Mouse (Mus musculus) left cerebral cortex, adult 8-10 months (tissue): ENCODE data around the gene Hrh2. TPM values are rescaled to one million over a fixed set of nuclear protein-coding genes. Genes with fewer than 3 reads are reported as not detected.
A peak's percentile ranks its signal among the peaks of the same experiment; 100 is the strongest.

Experiments
- DNase-seq, 2 experiments: peaks; one replicate each; pipeline ENCODE4 v3.0.0; 2022; ENCODE audit warnings: low spot score in 2 of 2
- total RNA-seq, 4 experiments: library from RNA; stranded (reverse); gene quantifications; 2 replicates each; pipeline ENCODE4 v1.2.4; 2022

Hrh2 gene
- total RNA-seq, 4 experiments from 2014 or later = 11.3 to 14.7 (median 12.2) TPM

GRCm38 (mm10) chr13:54215777-54216316, 23.9 kb downstream of the Hrh2 start:
- no peak for DNase-seq

- DNase-seq = peak in 1 of 2 experiments; percentile 86
These were observed 26.4 kb downstream of the Hrh2 start for GRCm38 (mm10) chr13:54218341-54218740.

GRCm38 (mm10) chr13:54221631-54222179, 29.8 kb downstream of the Hrh2 start:
- DNase-seq = no peak

- no peak for DNase-seq
These were observed 31.2 kb downstream of the Hrh2 start for GRCm38 (mm10) chr13:54222921-54223769.

GRCm38 (mm10) chr13:54227916-54228483, 36.1 kb downstream of the Hrh2 start:
- peak in 1 of 2 experiments; percentile 40 for DNase-seq

- DNase-seq = no peak
These were observed 38.2 kb downstream of the Hrh2 start for GRCm38 (mm10) chr13:54230081-54230480.

- DNase-seq = no peak
These were observed 39.9 kb downstream of the Hrh2 start for GRCm38 (mm10) chr13:54231868-54232267.

- no peak for DNase-seq
These were observed 45.6 kb downstream of the Hrh2 start for GRCm38 (mm10) chr13:54237512-54237911.

- no peak for DNase-seq
These were observed 46.8 kb downstream of the Hrh2 start for GRCm38 (mm10) chr13:54238585-54239323.

GRCm38 (mm10) chr13:54242380-54242779, 50.5 kb downstream of the Hrh2 start:
- DNase-seq = no peak

GRCm38 (mm10) chr13:54245204-54245603, 53.3 kb downstream of the Hrh2 start:
- DNase-seq = peak in 1 of 2 experiments; percentile 51

- DNase-seq = peak; percentile 76 to 82
These were observed 55.6 kb downstream of the Hrh2 start for GRCm38 (mm10) chr13:54247545-54247944.

GRCm38 (mm10) chr13:54248436-54248995, 56.6 kb downstream of the Hrh2 start:
- no peak for DNase-seq

- no peak for DNase-seq
These were observed 57.1 kb downstream of the Hrh2 start for GRCm38 (mm10) chr13:54249007-54249406.

GRCm38 (mm10) chr13:54250346-54250745, 58.4 kb downstream of the Hrh2 start:
- DNase-seq = no peak

GRCm38 (mm10) chr13:54251541-54252225, 59.8 kb downstream of the Hrh2 start:
- DNase-seq = no peak

GRCm38 (mm10) chr13:54257580-54258223, 65.8 kb downstream of the Hrh2 start:
- peak in 1 of 2 experiments; percentile 75 for DNase-seq

GRCm38 (mm10) chr13:54258231-54258743, 66.4 kb downstream of the Hrh2 start:
- DNase-seq = no peak

GRCm38 (mm10) chr13:54260318-54260717, 68.4 kb downstream of the Hrh2 start:
- DNase-seq = peak in 1 of 2 experiments; percentile 82
